Mouse (Mus musculus): ENCODE data around the gene Wbp11. TPM values are rescaled to one million over a fixed set of nuclear protein-coding genes. Genes with fewer than 3 reads are reported as not detected.
A peak's percentile ranks its signal among the peaks of the same experiment; 100 is the strongest.
"Not testable (repeated sequence)": the region's sequence is repeated elsewhere in the genome, so short reads cannot be mapped to it uniquely, and the experiment has no call there.

Gene Wbp11
- total RNA-seq, 2 experiments from 2014 or later: 72.0 to 77.7 TPM

DNA sequence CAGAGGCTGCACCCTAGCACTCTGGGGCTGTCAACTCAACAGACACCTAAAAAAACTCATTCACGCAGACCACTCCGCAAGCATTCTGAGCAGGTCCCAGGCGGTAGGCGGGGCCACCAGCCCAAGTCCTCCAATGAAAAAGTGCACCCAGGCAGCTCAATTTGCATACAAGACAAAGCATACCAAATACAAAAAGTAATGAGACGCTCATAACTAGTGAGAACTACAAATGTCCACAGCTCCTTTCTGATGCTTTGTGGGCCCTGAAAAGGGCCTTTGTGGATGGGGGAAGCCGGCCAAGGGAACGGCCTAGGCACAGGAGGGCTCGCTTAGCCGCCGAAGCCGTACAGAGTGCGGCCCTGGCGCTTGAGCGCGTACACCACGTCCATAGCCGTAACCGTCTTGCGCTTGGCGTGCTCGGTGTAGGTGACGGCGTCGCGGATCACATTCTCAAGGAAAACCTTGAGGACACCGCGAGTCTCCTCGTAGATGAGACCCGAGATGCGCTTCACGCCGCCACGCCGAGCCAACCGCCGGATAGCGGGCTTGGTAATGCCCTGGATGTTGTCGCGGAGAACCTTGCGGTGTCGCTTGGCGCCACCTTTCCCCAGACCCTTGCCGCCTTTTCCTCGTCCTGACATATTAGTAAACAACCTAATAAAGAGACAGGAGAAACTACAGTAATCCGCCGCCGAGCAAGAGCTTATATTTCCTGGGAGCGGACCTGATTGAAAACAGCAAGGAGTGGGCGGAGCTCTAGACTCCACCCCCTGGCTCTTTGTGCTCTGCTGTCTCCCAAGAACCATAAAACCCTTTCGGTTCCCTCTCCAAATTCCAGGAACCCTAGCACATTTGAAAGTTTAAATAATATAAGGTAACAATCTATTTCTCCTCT lies 24.0 kb downstream of the Wbp11 start, which contains the start of gene Hist4h4:
TSS of gene Hist4h4 (minus strand) at position 677 of the 895 bp plus-strand sequence.
- peak; percentile 98 for DNase-seq (ENCODE audit: low spot score in 2 of 2)

DNA sequence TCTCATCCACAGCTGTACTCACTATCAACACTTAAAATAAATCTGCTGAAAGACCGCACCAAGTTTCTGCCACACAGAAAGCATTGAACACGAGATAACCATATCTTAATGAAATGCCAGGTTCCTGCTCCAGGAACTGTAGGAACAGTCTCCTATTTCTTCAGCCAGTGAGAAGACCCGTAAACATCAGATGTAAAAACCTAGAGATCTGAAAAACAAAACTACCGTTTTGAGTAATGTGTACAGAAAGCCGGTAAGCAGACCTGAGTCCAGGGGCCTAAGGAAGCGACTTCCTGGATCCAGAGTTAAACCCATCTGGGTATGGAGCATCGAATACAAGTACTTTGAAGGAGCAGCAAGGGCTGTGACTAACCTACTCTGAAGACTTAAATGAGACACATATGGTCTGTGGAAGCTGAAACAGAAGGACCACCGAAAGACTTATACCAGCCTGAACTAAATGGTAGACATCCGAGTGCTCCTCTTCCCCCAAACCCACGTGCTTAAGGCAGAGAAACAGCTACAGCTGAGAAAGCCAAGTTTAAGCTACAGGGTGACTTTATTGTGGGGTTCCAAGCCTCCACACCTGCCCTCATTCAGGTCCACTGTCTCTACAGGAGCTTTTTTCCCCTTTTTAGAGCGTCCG lies 24.8 kb downstream of the Wbp11 start:
- DNase-seq (ENCODE audit: low spot score in 2 of 2): no peak

GRCm38 (mm10) chr6:136801274-136801673 lies 26.8 kb downstream of the Wbp11 start:
- DNase-seq (ENCODE audit: low spot score in 2 of 2): no peak

GRCm38 (mm10) chr6:136800710-136801109 lies 27.3 kb downstream of the Wbp11 start:
- no peak for DNase-seq (ENCODE audit: low spot score in 2 of 2)

- not testable (repeated sequence) for DNase-seq (ENCODE audit: low spot score in 2 of 2)
Measured at GRCm38 (mm10) chr6:136797874-136798693, 29.9 kb downstream of the Wbp11 start.

GRCm38 (mm10) chr6:136795850-136796249 lies 32.2 kb downstream of the Wbp11 start:
- DNase-seq (ENCODE audit: low spot score in 2 of 2): no peak

GRCm38 (mm10) chr6:136795110-136795509 lies 32.9 kb downstream of the Wbp11 start:
- no peak for DNase-seq (ENCODE audit: low spot score in 2 of 2)

- DNase-seq (ENCODE audit: low spot score in 2 of 2): no peak
Measured at GRCm38 (mm10) chr6:136793831-136794525, 34.1 kb downstream of the Wbp11 start.

- DNase-seq (ENCODE audit: low spot score in 2 of 2): no peak
Measured at GRCm38 (mm10) chr6:136792884-136793758, 34.9 kb downstream of the Wbp11 start.

- no peak for DNase-seq (ENCODE audit: low spot score in 2 of 2)
Measured at GRCm38 (mm10) chr6:136789391-136789971, 38.6 kb downstream of the Wbp11 start.

DNA sequence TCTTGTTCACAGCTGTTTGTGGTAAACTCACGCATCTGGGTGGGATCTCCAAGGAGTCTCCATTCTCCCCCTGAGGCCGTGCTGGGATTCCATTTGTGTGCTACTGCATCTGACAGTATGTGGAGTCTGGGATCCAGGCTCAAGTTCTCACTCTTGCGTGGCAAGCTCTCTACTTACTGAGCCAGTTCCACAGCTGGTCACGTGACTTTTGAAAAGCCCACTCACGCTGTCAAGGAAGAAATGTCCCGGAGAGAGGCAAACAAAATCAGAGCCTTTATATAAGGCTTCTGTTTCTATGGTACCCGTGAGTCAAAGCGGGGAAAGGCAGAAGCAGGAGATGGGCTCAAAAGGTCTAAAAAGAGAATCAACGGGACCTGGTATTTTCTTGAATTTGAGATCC lies 45.3 kb downstream of the Wbp11 start:
- no peak for DNase-seq (ENCODE audit: low spot score in 2 of 2)

GRCm38 (mm10) chr6:136782146-136782545 lies 45.9 kb downstream of the Wbp11 start:
- DNase-seq (ENCODE audit: low spot score in 2 of 2): no peak

DNA sequence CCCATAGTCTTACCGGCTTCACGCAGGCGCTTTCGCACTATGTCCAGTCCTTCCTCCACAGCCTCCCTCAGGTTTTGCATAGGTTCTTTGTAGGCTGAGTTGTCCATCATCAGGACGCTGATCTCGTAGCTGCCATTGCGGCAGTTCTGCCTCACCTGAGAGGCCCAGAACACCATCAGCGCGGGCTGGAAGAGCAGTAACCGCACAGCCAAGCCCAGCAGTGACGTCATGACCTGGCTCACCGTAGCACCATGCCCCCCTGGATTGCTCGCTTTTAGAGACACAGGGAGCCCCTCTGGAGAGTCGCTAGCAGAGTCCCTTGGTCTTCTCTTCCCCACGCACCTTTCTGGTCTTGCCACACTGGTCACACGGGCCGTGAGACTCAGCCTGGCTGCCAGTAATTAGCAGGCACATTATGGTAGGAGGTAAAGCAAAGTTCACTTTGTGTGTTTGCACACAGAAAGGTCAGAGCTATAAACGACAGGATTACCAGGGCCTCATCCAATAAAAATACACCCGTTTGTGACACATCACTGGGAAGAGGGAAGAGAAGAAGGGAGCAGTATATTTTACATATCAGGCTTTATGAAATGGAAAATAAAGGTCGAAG lies 46.6 kb downstream of the Wbp11 start, which contains the start of gene Gucy2c:
TSS of gene Gucy2c (minus strand) at position 389 of the 610 bp plus-strand sequence.
- DNase-seq (ENCODE audit: low spot score in 2 of 2): no peak

DNA sequence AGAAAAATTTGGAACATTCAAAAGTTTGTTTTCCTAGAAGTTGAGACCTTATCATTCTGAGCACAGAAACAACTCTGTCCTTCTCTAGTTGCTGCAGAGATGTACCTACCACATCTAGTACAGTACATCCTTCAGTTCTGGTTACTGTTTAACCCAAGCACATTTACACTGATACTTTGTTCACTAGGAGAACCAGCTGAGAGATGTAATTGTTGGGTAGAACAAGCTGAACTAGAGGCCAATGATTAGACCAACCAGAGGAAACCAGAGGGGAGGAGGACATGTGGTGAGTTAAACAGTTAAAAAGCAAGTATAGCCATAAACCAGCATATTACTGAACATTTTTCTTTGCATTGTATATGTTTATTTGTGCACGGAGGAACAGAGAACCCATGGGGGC lies 51.6 kb downstream of the Wbp11 start:
- DNase-seq (ENCODE audit: low spot score in 2 of 2): no peak

DNA sequence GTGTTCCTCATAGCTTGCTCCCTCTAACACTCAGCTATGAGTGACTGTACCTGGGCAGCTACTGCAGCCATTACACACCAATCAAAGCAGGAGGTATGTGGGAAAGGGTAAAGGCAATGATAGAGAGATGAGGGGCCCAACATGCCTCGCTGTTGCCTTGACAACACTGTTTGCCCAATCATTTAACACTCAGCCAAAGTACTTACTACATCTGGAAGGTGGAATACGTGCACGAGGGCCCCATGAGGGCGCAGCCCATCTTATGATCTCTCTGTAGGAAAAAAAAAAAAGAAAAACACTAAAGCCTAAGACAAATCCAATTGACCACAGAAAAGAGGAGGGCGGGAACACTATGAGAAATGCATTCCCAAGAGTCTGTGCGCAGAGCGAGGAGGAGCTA lies 58.2 kb downstream of the Wbp11 start:
- no peak for DNase-seq (ENCODE audit: low spot score in 2 of 2)

GRCm38 (mm10) chr6:136769143-136769542 lies 58.9 kb downstream of the Wbp11 start:
- no peak for DNase-seq (ENCODE audit: low spot score in 2 of 2)

DNA sequence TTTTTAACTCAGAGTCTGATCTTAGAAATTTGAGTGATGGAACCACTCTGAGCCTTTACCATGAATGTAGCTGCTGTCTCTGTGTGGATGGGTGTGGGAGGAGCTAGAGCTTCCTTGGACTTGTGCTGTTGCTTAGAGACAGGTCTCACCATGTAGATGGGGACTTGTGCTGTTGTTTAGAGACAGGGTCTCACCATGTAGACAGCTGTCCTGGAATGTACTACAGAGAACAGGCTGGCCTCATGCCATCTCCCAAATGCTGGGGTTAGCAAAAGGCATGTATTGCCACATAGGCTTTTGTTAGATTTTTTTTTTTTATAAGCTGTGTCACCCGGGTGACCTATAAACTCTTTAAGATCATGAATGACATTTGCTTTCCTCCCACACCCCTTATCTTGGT lies 64.1 kb downstream of the Wbp11 start:
- DNase-seq (ENCODE audit: low spot score in 2 of 2): no peak

Measured in adrenal gland, adult 18-20 months (tissue).